Mouse (Mus musculus): ENCODE data around the gene Acsbg2. TPM values are rescaled to one million over a fixed set of nuclear protein-coding genes. Genes with fewer than 3 reads are reported as not detected.

The Acsbg2 gene
- total and polyA plus RNA-seq, 2 experiments, result not detected

GRCm38 (mm10) chr17:56870287-56870953 lies 3.8 kb downstream of the Acsbg2 start:
- Histone ChIP-seq H3K9ac (ENCODE audit: low read depth, low read length) (no peak overlapping the region), H3K27ac (replicated peaks; ENCODE audit: insufficient read depth, low read depth, low read length) (no peak overlapping the region), H3K4me1 (ENCODE audit: control insufficient read depth, insufficient read depth, low read length) (no peaks in the 10 kb centered on the region), H3K79me2 (ENCODE audit: control insufficient read depth, insufficient read depth, low read length) (no peaks in the 10 kb centered on the region), H3K27me3 (ENCODE audit: control insufficient read depth, insufficient read depth, low read length) (no peaks in the 10 kb centered on the region), H3K4me3 (ENCODE audit: insufficient read depth, low read depth, low read length) (no peak overlapping the region), H3K36me3 (ENCODE audit: control insufficient read depth, insufficient read depth, low read length) (no peaks in the 10 kb centered on the region)
- 59% methylated on average over 15 of the region's 15 CpGs for WGBS
- TF ChIP-seq CTCF (IDR thresholded peaks at IDR 0.05; ENCODE audit: low read depth, low read length) (no peak), POLR2A (IDR thresholded peaks at IDR 0.05; ENCODE audit: extremely low read depth, insufficient read depth, low read length) (no peak)
- DNase-seq (ENCODE audit: extremely low read depth, low read depth, low spot score), result no peak

GRCm38 (mm10) chr17:56869481-56869977 lies 4.7 kb downstream of the Acsbg2 start:
- no peak for TF ChIP-seq CTCF (IDR thresholded peaks at IDR 0.05; ENCODE audit: low read depth, low read length)
- no peak for TF ChIP-seq POLR2A (IDR thresholded peaks at IDR 0.05; ENCODE audit: extremely low read depth, insufficient read depth, low read length)
- no peak overlapping the region for H3K9ac ChIP-seq (ENCODE audit: low read depth, low read length)
- H3K4me1 ChIP-seq (ENCODE audit: control insufficient read depth, insufficient read depth, low read length), result no peaks in the 10 kb centered on the region
- DNase-seq (ENCODE audit: extremely low read depth, low read depth, low spot score), result no peak
- no peaks in the 10 kb centered on the region for H3K27me3 ChIP-seq (ENCODE audit: control insufficient read depth, insufficient read depth, low read length)
- no peaks in the 10 kb centered on the region for H3K36me3 ChIP-seq (ENCODE audit: control insufficient read depth, insufficient read depth, low read length)
- H3K27ac ChIP-seq (replicated peaks; ENCODE audit: insufficient read depth, low read depth, low read length), result no peak overlapping the region
- 88% methylated on average over 9 of the region's 9 CpGs for WGBS
- no peak overlapping the region for H3K4me3 ChIP-seq (ENCODE audit: insufficient read depth, low read depth, low read length)
- H3K79me2 ChIP-seq (ENCODE audit: control insufficient read depth, insufficient read depth, low read length), result no peaks in the 10 kb centered on the region

DNA sequence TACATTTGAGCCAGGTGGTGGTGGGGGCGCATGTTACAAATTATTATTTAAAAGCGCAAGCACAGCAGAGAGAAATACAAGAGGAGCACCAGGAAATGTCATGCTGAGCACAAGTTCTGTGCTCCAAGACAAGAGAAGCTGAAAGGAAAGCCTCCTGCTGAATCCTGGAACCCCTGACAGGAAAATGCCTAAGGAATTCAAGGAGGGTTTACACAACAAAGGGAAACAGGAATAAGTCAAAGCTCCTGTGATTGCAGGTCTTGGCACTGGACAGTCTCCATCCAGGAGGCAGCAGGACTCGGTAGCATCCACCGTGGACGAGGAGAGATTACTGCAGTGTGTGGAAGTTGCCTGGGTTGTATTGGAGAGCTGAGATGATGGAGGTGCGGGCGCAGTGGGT lies 8.2 kb downstream of the Acsbg2 start:
- TF ChIP-seq POLR2A (IDR thresholded peaks at IDR 0.05; ENCODE audit: extremely low read depth, insufficient read depth, low read length) (no peak), CTCF (IDR thresholded peaks at IDR 0.05; ENCODE audit: low read depth, low read length) (no peak)
- Histone ChIP-seq H3K27ac (replicated peaks; ENCODE audit: insufficient read depth, low read depth, low read length) (no peak overlapping the region), H3K27me3 (ENCODE audit: control insufficient read depth, insufficient read depth, low read length) (no peaks in the 10 kb centered on the region)

DNA sequence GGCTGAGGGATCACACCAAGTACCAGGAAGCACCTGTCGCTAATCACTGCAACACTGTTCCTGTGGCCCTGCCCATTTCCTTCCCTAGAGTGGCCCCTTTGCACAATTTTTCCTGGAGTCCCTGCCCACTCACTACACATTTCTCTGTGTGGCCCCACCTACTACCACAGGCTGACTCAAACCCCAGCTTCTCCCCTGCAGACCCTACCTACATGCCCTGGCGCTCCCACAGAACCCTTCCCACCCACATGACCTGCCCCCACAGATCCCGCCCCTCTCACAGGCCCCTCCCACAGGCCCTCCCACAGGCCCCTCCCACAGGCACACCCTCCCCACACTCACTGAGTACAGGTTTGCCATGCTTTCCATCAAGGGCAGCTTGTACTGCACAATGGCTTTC lies 13.1 kb downstream of the Acsbg2 start:
- 64% methylated on average over 3 of the region's 3 CpGs for WGBS
- no peak for DNase-seq (ENCODE audit: extremely low read depth, low read depth, low spot score)
- no peaks in the 10 kb centered on the region for H3K79me2 ChIP-seq (ENCODE audit: control insufficient read depth, insufficient read depth, low read length)

More for the DNA sequence above, 8.2 kb downstream of the Acsbg2 start:
- no peaks in the 10 kb centered on the region for H3K36me3 ChIP-seq (ENCODE audit: control insufficient read depth, insufficient read depth, low read length)
- H3K79me2 ChIP-seq (ENCODE audit: control insufficient read depth, insufficient read depth, low read length), result no peaks in the 10 kb centered on the region
- no peak for DNase-seq (ENCODE audit: extremely low read depth, low read depth, low spot score)
- WGBS, result 92% methylated on average over 7 of the region's 7 CpGs
- H3K4me1 ChIP-seq (ENCODE audit: control insufficient read depth, insufficient read depth, low read length), result no peaks in the 10 kb centered on the region
- no peak overlapping the region for H3K4me3 ChIP-seq (ENCODE audit: insufficient read depth, low read depth, low read length)
- H3K9ac ChIP-seq (ENCODE audit: low read depth, low read length), result no peak overlapping the region

DNA sequence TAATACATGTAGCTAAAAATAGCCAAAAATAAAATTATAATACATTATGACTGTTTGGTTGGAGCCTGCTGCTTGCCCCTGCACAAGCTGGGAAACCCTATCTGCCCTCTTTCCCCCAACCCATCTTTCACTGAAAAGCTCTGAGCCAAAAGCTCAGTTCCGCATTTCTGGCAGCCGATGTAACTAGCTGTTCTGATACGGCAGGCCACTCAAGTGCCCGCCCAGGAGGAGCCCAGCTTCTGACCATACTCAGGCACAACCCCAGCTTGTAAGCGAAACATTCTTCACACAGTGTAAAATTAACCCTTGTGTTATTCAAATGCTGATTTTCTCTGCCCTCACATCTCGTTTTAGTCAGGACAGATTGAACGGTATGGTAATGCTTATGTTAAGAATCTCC lies 15.3 kb downstream of the Acsbg2 start:
- H3K9ac ChIP-seq (ENCODE audit: low read depth, low read length), result no peak overlapping the region
- no peaks in the 10 kb centered on the region for H3K36me3 ChIP-seq (ENCODE audit: control insufficient read depth, insufficient read depth, low read length)
- no peak overlapping the region for H3K4me3 ChIP-seq (ENCODE audit: insufficient read depth, low read depth, low read length)
- H3K79me2 ChIP-seq (ENCODE audit: control insufficient read depth, insufficient read depth, low read length), result no peaks in the 10 kb centered on the region
- TF ChIP-seq POLR2A (IDR thresholded peaks at IDR 0.05; ENCODE audit: extremely low read depth, insufficient read depth, low read length) (no peak), CTCF (IDR thresholded peaks at IDR 0.05; ENCODE audit: low read depth, low read length) (no peak)
- no peaks in the 10 kb centered on the region for H3K4me1 ChIP-seq (ENCODE audit: control insufficient read depth, insufficient read depth, low read length)
- no peaks in the 10 kb centered on the region for H3K27me3 ChIP-seq (ENCODE audit: control insufficient read depth, insufficient read depth, low read length)
- WGBS, result 63% methylated on average over 7 of the region's 7 CpGs
- no peak overlapping the region for H3K27ac ChIP-seq (replicated peaks; ENCODE audit: insufficient read depth, low read depth, low read length)
- DNase-seq (ENCODE audit: extremely low read depth, low read depth, low spot score), result no peak

More for the DNA sequence above, 13.1 kb downstream of the Acsbg2 start:
- no peaks in the 10 kb centered on the region for H3K4me1 ChIP-seq (ENCODE audit: control insufficient read depth, insufficient read depth, low read length)
- no peak overlapping the region for H3K4me3 ChIP-seq (ENCODE audit: insufficient read depth, low read depth, low read length)
- TF ChIP-seq CTCF (IDR thresholded peaks at IDR 0.05; ENCODE audit: low read depth, low read length) (no peak), POLR2A (IDR thresholded peaks at IDR 0.05; ENCODE audit: extremely low read depth, insufficient read depth, low read length) (no peak)
- no peak overlapping the region for H3K9ac ChIP-seq (ENCODE audit: low read depth, low read length)
- H3K27ac ChIP-seq (replicated peaks; ENCODE audit: insufficient read depth, low read depth, low read length), result no peak overlapping the region
- no peaks in the 10 kb centered on the region for H3K36me3 ChIP-seq (ENCODE audit: control insufficient read depth, insufficient read depth, low read length)
- H3K27me3 ChIP-seq (ENCODE audit: control insufficient read depth, insufficient read depth, low read length), result no peaks in the 10 kb centered on the region

- TF ChIP-seq CTCF (IDR thresholded peaks at IDR 0.05; ENCODE audit: low read depth, low read length) (peak; percentile 92), POLR2A (IDR thresholded peaks at IDR 0.05; ENCODE audit: extremely low read depth, insufficient read depth, low read length) (no peak)
- 44% methylated on average over 4 of the region's 4 CpGs for WGBS
- H3K4me3 ChIP-seq (ENCODE audit: insufficient read depth, low read depth, low read length), result no peak overlapping the region
- no peaks in the 10 kb centered on the region for H3K27me3 ChIP-seq (ENCODE audit: control insufficient read depth, insufficient read depth, low read length)
- no peaks in the 10 kb centered on the region for H3K79me2 ChIP-seq (ENCODE audit: control insufficient read depth, insufficient read depth, low read length)
- peak; percentile 42 for DNase-seq (ENCODE audit: extremely low read depth, low read depth, low spot score)
- H3K27ac ChIP-seq (replicated peaks; ENCODE audit: insufficient read depth, low read depth, low read length), result no peak overlapping the region
- no peak overlapping the region for H3K9ac ChIP-seq (ENCODE audit: low read depth, low read length)
- no peaks in the 10 kb centered on the region for H3K36me3 ChIP-seq (ENCODE audit: control insufficient read depth, insufficient read depth, low read length)
- no peaks in the 10 kb centered on the region for H3K4me1 ChIP-seq (ENCODE audit: control insufficient read depth, insufficient read depth, low read length)
Measured at GRCm38 (mm10) chr17:56858216-56858615, 16.0 kb downstream of the Acsbg2 start.

All from liver, adult 2 months (tissue).